Mouse (Mus musculus) embryonic facial prominence, embryonic 10.5 days (tissue): ENCODE data around the gene Gm42906. TPM values are rescaled to one million over a fixed set of nuclear protein-coding genes. Genes with fewer than 3 reads are reported as not detected.
A peak's percentile ranks its signal among the peaks of the same experiment; 100 is the strongest.

Experiments used
- DNase-seq: peaks from one replicate; pipeline ENCODE4 v3.0.0-alpha.2; 2017; ENCODE audit warnings: low spot score
- H3K27ac ChIP-seq: fragments of 300-500 bp; sonication (generic); replicated peaks from 2 replicates; pipeline ENCODE4 v1.5.1; 2016; ENCODE audit warnings: mild to moderate bottlenecking
- H3K27me3 ChIP-seq: fragments of 300-500 bp; sonication (generic); replicated peaks from 2 replicates; pipeline ENCODE4 v1.6.1; 2016; ENCODE audit warnings: low read depth, mild to moderate bottlenecking; ENCODE audit not compliant: poor library complexity, severe bottlenecking
- H3K36me3 ChIP-seq: fragments of 300-500 bp; sonication (generic); replicated peaks from 2 replicates; pipeline ENCODE4 v1.6.1; 2016; ENCODE audit warnings: mild to moderate bottlenecking, moderate library complexity
- H3K4me1 ChIP-seq: fragments of 300-500 bp; sonication (generic); 2 replicates; pipeline ENCODE4 v1.6.1; 2016
- H3K4me3 ChIP-seq: fragments of 300-500 bp; sonication (generic); 2 replicates; pipeline ENCODE4 v1.5.1; 2016; ENCODE audit warnings: mild to moderate bottlenecking, moderate library complexity
- H3K9me3 ChIP-seq: fragments of 300-500 bp; sonication (generic); 2 replicates; pipeline ENCODE4 v1.6.1; 2016; ENCODE audit warnings: mild to moderate bottlenecking
- WGBS: fragments of 180-500 bp; shearing (Covaris S2); methylation state at CpG from one replicate; pipeline ENCODE4 v1.1.7; 2016; 5-methylcytosine and 5-hydroxymethylcytosine counted together
- polyA plus RNA-seq: library from polyadenylated mRNA; unstranded; fragments of >200 nt; fragmentation: Nextera tagmentation; extraction: Ambion mirVana; gene quantifications from 2 replicates; pipeline ENCODE4 v1.2.1, GENCODE M21; 2016

Gm42906 gene
- polyA plus RNA-seq, 1 experiment from 2014 or later = not detected

DNA sequence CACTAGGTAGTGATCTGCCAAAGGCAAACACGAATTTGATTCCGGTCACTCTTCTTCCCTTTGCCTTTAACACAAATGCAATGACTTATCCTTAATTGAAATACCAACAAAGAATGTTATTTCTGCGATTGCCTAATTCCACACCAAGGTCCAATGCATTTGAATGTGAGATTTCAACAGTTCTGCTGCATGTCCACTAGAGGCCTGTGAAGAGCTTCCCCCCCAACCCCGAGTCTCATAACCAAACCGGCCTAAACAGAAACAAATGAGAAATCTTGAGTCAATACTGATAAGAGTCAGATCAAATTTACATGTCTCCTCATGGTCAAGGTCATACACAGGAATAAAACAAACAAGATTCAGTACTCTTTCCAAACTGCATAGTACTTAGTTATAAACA is 285.7 kb downstream of the Gm42906 start:
- peaks cover 30% of the 10 kb centered on the region for H3K4me1 ChIP-seq
- no peak overlapping the region for H3K4me3 ChIP-seq
- no peaks in the 10 kb centered on the region for H3K36me3 ChIP-seq
- H3K27ac ChIP-seq = peak overlapping the region; percentile 87
- WGBS = 43% methylated on average over 5 of the region's 5 CpGs
- no peaks in the 10 kb centered on the region for H3K27me3 ChIP-seq
- H3K9me3 ChIP-seq = no peaks in the 10 kb centered on the region
- DNase-seq = peak; percentile 56

DNA sequence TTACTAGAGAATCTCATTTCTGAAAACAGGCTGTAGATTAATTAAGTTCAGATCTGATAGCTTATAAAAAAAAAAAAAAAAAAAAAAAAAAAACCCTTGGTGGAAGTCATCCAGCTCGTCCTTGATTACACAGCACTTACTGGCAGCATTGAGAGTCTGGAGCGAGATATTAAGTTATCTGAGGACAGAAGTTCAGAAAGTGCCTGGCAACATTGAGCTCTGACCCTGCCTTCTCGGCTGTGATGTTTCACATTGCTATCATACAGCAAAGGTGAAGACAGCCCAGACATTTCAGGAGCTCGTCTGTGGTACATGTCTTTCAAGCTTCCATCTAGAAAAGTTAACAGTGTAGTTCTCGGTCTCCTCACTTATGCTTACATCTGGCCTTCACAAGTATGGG is 290.1 kb downstream of the Gm42906 start:
- Histone ChIP-seq H3K27me3 (no peaks in the 10 kb centered on the region), H3K9me3 (no peaks in the 10 kb centered on the region), H3K4me1 (peaks cover 16% of the 10 kb centered on the region), H3K4me3 (no peak overlapping the region), H3K27ac (no peak overlapping the region), H3K36me3 (no peaks in the 10 kb centered on the region)
- WGBS = 86% methylated on average over 5 of the region's 5 CpGs
- no peak for DNase-seq

DNA sequence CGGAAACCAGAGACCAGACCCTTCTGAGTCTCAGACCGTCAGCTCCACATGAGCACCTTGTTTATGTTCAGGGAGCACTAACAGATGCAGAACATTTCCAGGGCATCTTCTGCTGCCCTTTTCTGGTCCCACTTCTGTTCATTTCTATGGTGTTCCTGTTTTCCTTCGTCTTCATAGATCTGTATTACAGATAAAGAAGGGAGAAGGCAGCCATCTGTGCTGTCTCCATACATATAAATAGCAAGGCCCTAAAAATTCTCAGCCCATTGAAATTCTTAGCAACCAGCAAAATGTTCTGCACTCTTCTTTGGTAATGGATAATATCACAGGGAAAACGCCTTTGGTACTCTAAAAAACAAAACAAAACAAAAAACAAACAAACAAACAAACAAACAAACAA is 290.7 kb downstream of the Gm42906 start:
- Histone ChIP-seq H3K4me1 (peaks cover 10% of the 10 kb centered on the region), H3K27ac (no peak overlapping the region), H3K27me3 (no peaks in the 10 kb centered on the region), H3K36me3 (no peaks in the 10 kb centered on the region), H3K4me3 (no peak overlapping the region), H3K9me3 (no peaks in the 10 kb centered on the region)
- WGBS = 85% methylated on average over 4 of the region's 4 CpGs
- no peak for DNase-seq

DNA sequence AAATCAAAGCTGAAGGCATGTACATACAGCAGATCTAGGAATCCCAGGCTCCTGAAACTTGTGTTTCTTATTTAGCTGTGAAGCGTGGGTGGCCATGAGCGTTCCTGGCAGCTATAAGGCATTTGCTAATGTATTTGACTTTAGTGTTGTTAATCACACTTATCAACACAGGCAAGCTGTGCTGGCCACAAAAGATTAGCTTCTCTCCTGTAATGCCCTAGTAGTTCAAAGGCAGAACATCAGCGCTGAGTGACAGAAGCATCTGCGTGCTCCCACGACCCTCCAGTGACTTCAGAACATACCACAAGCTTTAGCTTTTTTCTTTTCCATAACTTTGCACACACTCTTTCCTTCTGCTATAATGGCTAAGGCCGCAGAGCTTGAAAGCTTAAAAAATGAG is 292.0 kb downstream of the Gm42906 start:
- H3K4me1 ChIP-seq = no peaks in the 10 kb centered on the region
- H3K27me3 ChIP-seq = no peaks in the 10 kb centered on the region
- H3K9me3 ChIP-seq = no peaks in the 10 kb centered on the region
- no peak for DNase-seq
- H3K36me3 ChIP-seq = no peaks in the 10 kb centered on the region
- no peak overlapping the region for H3K27ac ChIP-seq
- WGBS = 82% methylated on average over 6 of the region's 6 CpGs
- no peak overlapping the region for H3K4me3 ChIP-seq

DNA sequence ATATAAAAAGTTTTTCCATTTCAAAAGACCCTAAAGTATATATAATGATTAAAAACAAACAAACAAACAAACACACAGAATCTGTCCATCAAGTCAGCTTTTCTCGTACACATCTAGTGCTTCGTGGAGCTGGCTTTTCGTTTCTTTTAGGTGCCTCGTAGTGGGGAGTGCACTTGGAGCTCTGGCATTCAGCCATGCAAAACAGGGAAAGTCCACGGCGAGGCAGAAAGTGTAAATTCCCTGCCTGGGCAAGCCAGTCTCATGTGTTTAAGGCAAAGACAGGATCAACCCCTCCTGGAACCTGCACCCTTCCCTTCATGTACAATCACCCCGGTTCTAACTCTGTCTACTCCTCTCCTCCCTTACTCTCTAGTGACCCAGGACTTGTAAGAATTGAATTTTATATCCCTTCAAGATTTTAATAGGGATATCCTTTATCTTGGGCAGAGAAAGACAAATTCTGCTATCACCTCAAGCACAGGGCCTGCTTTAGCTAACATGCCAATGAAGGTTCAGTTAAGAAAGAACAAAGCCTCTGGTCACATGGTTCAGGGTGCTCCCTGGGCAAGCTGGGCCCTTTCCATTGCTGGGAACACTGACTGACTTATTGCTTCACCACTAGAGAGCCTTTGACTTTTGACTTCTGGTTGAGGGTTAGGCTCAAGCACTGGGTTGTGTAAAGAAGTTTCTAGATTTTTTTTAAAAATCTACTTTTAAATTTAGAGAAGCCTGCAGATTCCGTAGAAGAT is 292.7 kb downstream of the Gm42906 start:
- 90% methylated on average over 8 of the region's 8 CpGs for WGBS
- H3K36me3 ChIP-seq = no peaks in the 10 kb centered on the region
- H3K4me1 ChIP-seq = no peaks in the 10 kb centered on the region
- no peaks in the 10 kb centered on the region for H3K9me3 ChIP-seq
- no peak overlapping the region; the same call in 1 of the 2 replicates for H3K27ac ChIP-seq
- DNase-seq = no peak
- H3K27me3 ChIP-seq = no peaks in the 10 kb centered on the region
- H3K4me3 ChIP-seq = no peak overlapping the region

DNA sequence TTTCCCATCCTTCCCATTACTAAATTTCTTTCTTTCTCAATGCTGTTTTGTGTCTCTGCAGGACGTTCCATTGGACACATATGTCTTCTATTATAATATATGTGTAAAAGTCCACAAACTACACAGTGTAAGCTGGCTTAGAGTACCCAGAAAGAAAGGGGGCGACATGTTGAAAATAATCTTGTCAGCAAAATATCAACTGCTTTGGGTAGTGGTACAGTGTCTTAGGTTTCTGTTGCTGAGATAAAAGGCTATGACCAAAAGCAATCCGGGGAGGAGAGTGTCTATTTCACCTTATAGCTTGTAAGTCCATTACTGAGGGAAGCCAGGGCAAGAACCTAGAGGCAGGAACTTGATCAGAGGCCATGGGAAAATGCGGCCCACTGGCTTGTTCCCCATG is 293.8 kb downstream of the Gm42906 start:
- Histone ChIP-seq H3K27me3 (no peaks in the 10 kb centered on the region), H3K4me3 (no peak overlapping the region), H3K4me1 (peaks cover 4% of the 10 kb centered on the region; the same call in 1 of the 2 replicates), H3K27ac (no peak overlapping the region), H3K36me3 (no peaks in the 10 kb centered on the region), H3K9me3 (no peaks in the 10 kb centered on the region)
- 87% methylated on average over 4 of the region's 4 CpGs for WGBS
- DNase-seq = no peak

DNA sequence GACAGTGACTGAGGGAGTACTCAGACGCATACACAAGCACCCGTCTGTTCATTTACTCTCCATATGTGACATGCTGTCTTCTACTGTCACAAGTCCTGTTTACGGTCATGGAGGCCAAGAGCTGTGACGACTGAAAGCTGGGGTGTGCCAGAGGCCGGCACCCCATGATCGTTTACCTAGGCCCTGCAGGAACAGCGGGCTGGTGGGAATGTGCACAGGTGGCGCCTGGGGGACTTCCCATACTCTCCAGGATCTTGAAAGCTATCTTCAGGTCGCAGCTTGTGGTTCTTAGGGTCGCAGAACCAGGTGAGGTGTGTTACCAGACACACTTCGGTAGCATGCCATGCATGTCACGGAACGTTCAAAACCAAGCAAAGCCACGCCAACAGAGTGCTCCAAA is 294.2 kb downstream of the Gm42906 start:
- no peaks in the 10 kb centered on the region for H3K27me3 ChIP-seq
- no peaks in the 10 kb centered on the region for H3K9me3 ChIP-seq
- H3K36me3 ChIP-seq = no peaks in the 10 kb centered on the region
- no peak overlapping the region for H3K4me3 ChIP-seq
- H3K4me1 ChIP-seq = peaks cover 4% of the 10 kb centered on the region; the same call in 1 of the 2 replicates
- DNase-seq = no peak
- 91% methylated on average over 14 of the region's 14 CpGs for WGBS
- H3K27ac ChIP-seq = no peak overlapping the region

DNA sequence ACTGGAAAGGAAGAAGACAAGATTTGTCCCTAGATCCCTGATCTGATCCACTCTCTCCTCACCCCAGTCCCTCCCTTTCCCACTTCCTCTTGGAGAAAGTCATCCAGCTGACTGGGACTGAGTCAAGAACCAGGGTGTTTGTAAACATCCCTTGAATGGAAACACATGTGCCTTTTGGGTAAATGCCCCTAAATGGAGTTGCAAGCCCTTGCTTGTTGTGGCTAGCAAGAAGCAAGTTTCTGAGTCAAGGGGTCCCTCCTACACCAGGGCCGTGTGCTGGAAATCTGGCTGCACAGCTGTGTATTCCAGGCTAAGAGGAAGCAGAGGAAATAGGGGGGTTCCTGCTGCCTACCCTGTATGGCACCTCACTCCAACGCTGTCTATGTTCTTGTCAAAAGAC is 298.2 kb downstream of the Gm42906 start:
- Histone ChIP-seq H3K27ac (no peak overlapping the region), H3K9me3 (no peaks in the 10 kb centered on the region), H3K36me3 (no peaks in the 10 kb centered on the region), H3K4me3 (no peak overlapping the region), H3K27me3 (no peaks in the 10 kb centered on the region), H3K4me1 (peaks cover 14% of the 10 kb centered on the region)
- WGBS = 49% methylated on average over 2 of the region's 2 CpGs
- DNase-seq = no peak

DNA sequence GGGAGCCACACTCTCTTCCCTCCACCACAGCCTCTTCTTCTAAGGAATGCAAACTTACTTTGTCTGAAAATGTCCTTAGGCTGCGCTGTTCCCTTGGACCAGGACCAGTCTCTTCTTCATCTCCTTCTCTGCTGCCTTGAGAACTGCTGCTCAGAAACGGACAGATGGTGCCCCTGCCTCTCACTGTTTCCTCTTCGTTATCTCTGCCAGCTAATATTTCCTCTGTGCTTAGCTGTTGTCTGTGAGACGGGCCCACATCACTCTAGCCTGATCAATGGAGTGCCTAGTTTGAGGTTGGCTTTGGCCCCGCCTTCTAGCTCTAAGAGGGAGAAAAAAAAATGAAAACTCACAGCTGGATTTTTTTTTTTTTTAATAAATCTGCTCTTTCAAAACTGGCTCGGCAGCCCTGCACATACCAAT is 300.7 kb downstream of the Gm42906 start:
- peak overlapping the region; percentile 35; the same call in 1 of the 2 replicates for H3K27ac ChIP-seq
- no peak for DNase-seq
- no peaks in the 10 kb centered on the region for H3K36me3 ChIP-seq
- H3K27me3 ChIP-seq = no peaks in the 10 kb centered on the region
- 58% methylated on average over 6 of the region's 6 CpGs for WGBS
- H3K9me3 ChIP-seq = no peaks in the 10 kb centered on the region
- no peak overlapping the region for H3K4me3 ChIP-seq
- peaks cover 14% of the 10 kb centered on the region for H3K4me1 ChIP-seq

DNA sequence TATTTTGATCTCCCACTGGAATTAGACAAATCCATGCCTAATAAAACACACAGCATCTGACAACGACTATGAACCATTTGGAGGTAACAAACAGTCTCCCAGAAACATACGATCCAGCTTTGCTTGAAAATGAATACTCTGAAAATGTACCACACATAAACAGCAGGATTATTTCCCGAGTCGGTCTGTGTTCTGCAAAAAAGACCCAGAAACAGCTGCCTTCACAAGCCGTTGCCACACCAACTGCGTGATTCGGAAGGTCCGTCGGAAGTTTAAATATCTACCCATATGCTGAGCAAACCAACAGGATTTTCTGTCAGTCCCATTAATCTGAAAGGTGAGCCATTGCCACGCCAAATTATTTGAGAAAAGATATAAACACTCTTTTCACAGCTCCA is 301.4 kb downstream of the Gm42906 start:
- Histone ChIP-seq H3K4me3 (no peak overlapping the region), H3K4me1 (peaks cover 14% of the 10 kb centered on the region), H3K27ac (no peak overlapping the region), H3K27me3 (no peaks in the 10 kb centered on the region), H3K9me3 (no peaks in the 10 kb centered on the region), H3K36me3 (no peaks in the 10 kb centered on the region)
- no peak for DNase-seq
- 75% methylated on average over 10 of the region's 10 CpGs for WGBS

DNA sequence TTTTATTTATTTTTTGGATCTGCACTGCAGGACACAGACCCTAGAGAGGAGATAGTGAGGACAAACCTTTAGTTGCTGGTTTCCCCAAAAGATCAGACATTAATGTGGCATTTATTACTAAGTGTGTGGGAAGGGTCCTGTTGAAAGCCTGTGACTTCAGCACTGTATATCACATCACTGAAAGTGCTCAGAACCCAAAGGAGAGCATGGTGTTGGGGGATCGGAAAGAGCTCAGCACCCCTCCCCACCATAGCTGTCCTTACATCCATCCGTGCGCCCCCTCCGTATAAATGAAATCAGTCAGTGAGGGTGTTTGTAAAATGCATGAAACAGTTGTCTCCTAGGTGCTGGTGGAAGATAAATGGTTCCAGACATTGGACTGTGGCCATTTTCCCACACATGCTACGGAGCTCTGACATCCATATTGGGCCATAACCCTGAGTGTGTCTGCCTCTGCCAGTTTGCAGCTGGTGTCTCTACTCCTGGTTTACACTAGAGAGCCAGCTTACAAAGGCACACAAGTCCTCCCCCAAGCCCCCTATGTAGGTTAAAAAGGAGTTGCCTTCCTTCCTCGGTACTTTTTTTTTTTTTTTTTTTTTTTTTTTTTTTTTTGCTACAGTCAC is 301.9 kb downstream of the Gm42906 start:
- Histone ChIP-seq H3K27me3 (no peaks in the 10 kb centered on the region), H3K4me1 (peaks cover 14% of the 10 kb centered on the region), H3K27ac (no peak overlapping the region), H3K9me3 (no peaks in the 10 kb centered on the region), H3K4me3 (no peak overlapping the region), H3K36me3 (no peaks in the 10 kb centered on the region)
- DNase-seq = no peak
- WGBS = 61% methylated on average over 6 of the region's 6 CpGs

DNA sequence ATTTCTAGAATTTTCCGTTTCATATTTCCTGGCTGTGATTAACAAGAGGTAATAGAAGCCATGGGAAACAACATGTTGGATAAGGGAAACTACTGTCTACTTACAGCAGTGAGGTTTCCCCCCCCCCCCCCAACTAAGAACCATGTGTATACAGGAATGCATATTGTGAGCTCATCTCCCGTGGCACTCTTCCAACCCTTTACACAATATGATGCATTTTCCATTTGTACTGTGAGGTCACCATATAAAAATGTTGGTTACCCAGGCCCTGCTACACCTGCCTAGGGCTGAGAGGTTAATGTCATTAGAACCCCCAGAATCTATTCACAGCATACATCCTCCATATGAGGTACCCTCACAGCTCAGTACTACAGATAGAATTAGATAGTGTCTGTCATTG is 310.1 kb downstream of the Gm42906 start:
- Histone ChIP-seq H3K9me3 (no peaks in the 10 kb centered on the region), H3K4me1 (no peaks in the 10 kb centered on the region), H3K36me3 (no peaks in the 10 kb centered on the region), H3K27me3 (no peaks in the 10 kb centered on the region), H3K27ac (no peak overlapping the region), H3K4me3 (no peak overlapping the region)
- 91% methylated on average over 2 of the region's 2 CpGs for WGBS
- DNase-seq = no peak

DNA sequence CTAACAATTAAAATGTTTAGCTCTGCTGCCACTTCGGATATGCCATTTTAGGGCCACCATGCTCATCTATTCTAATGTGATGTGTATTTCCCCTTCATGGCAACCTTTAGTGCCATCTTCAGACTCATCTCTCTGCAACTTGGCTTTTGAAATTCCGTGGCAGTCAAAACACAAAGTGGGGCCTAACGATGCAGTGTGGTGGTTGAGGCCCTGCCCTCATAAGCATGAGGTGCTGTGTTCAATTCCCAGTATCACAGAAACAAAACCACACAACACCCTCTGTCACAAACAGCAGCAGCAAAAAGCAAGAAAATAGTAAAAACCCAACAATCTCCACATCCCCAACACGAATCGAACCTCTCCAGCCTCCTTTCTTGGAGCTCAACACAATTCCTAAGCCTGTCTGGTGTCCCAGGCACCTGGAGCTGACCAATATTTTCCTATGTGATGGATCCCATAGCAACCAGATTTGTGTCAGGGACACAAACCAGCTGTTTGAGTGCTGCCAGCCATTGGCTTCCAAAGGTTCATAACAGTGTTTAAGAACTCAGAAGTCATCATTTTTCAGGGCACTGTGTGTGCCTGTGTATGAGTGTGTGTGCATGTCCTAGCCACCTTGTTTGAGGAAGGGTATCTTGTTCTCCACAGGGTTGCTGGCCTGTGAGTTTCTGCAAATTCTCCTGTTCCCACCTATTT is 311.6 kb downstream of the Gm42906 start:
- H3K4me3 ChIP-seq = no peak overlapping the region
- peaks cover 5% of the 10 kb centered on the region; the same call in 1 of the 2 replicates for H3K4me1 ChIP-seq
- WGBS = 90% methylated on average over 5 of the region's 5 CpGs
- no peaks in the 10 kb centered on the region for H3K27me3 ChIP-seq
- no peaks in the 10 kb centered on the region for H3K36me3 ChIP-seq
- no peak overlapping the region for H3K27ac ChIP-seq
- no peak for DNase-seq
- H3K9me3 ChIP-seq = no peaks in the 10 kb centered on the region
